Mouse (Mus musculus) CH12.LX (cell line): Measurements from ENCODE around the gene Zscan5b. TPM values are rescaled to one million over a fixed set of nuclear protein-coding genes. Genes with fewer than 3 reads are reported as not detected.
"Not testable (repeated sequence)": the region's sequence is repeated elsewhere in the genome, so short reads cannot be mapped to it uniquely, and the experiment has no call there.

ENCODE experiments used
- DNase-seq: peaks from one replicate; pipeline ENCODE4 v3.0.0-alpha.2; 2013; ENCODE audit errors: extremely low read depth
- H3K27ac ChIP-seq: 2 replicates; pipeline ENCODE4 v1.5.1; 2012; ENCODE audit warnings: low read depth, mild to moderate bottlenecking, control low read depth, moderate library complexity; ENCODE audit not compliant: insufficient read depth
- H3K27me3 ChIP-seq: replicated peaks from 2 replicates; pipeline ENCODE3; 2012; ENCODE audit warnings: inconsistent platforms
- H3K36me3 ChIP-seq, 2 experiments: replicated peaks in 1 of 2; 2 replicates each; pipeline versions ENCODE3 to v1.6.1; 2012; ENCODE audit warnings: inconsistent platforms in 1 of 2, low read length in 1 of 2, mild to moderate bottlenecking in 1 of 2, mixed read lengths in 1 of 2, moderate library complexity in 1 of 2; ENCODE audit not compliant: control insufficient read depth in 1 of 2, insufficient read depth in 1 of 2
- H3K4me1 ChIP-seq, 2 experiments: 2 replicates each; pipeline ENCODE4 v1.6.1; 2012; ENCODE audit warnings: inconsistent platforms in 1 of 2, moderate library complexity in 1 of 2; ENCODE audit not compliant: insufficient read depth in 2 of 2, control insufficient read depth in 1 of 2
- H3K4me2 ChIP-seq: 2 replicates; pipeline ENCODE4 v1.6.1; 2012; ENCODE audit warnings: low read depth, mild to moderate bottlenecking, control low read depth; ENCODE audit not compliant: poor library complexity, insufficient read depth, severe bottlenecking
- H3K4me3 ChIP-seq, 3 experiments: fragments of 150-350 bp in 1 of 3; sonication (generic) in 1 of 3; replicated peaks in 1 of 3; 2 replicates each; pipeline versions ENCODE3 to v1.5.1; 2011 to 2012; ENCODE audit warnings: low read depth in 2 of 3, low read length in 2 of 3, mild to moderate bottlenecking in 2 of 3, moderate library complexity in 2 of 3, control low read depth in 1 of 3, improper control_type of control experiment in 1 of 3, inconsistent platforms in 1 of 3, mixed read lengths in 1 of 3; ENCODE audit not compliant: poor library complexity in 1 of 3
- H3K79me2 ChIP-seq: replicated peaks from 2 replicates; pipeline ENCODE4 v1.6.1; 2012; ENCODE audit warnings: mild to moderate bottlenecking, moderate library complexity; ENCODE audit not compliant: control insufficient read depth, poor library complexity, insufficient read depth, severe bottlenecking; ENCODE audit errors: extremely low read depth
- H3K9ac ChIP-seq: 2 replicates; pipeline ENCODE4 v1.6.1; 2012; ENCODE audit warnings: low read depth, mild to moderate bottlenecking, control low read depth, moderate library complexity; ENCODE audit not compliant: insufficient read depth
- H3K9me3 ChIP-seq: replicated peaks from 2 replicates; pipeline ENCODE3; 2012; ENCODE audit warnings: low read length, inconsistent platforms, mixed read lengths
- CTCF ChIP-seq, 2 experiments: IDR thresholded peaks in 1 of 2; conservative IDR thresholded peaks in 1 of 2; 2 replicates each; pipeline ENCODE4 v1.5.1; 2011 to 2012; ENCODE audit warnings: low read depth in 2 of 2, low read length in 2 of 2, improper control_type of control experiment in 1 of 2, inconsistent platforms in 1 of 2, mild to moderate bottlenecking in 1 of 2, moderate library complexity in 1 of 2
- E2F4 ChIP-seq: IDR thresholded peaks from 2 replicates; pipeline ENCODE4 v1.6.1; 2011; ENCODE audit warnings: low read depth, low read length, improper control_type of control experiment; ENCODE audit not compliant: insufficient replicate concordance
- GABPA ChIP-seq: IDR thresholded peaks from 2 replicates; pipeline ENCODE4 v1.6.1; 2012; ENCODE audit warnings: low read depth, low read length, improper control_type of control experiment, inconsistent platforms; ENCODE audit not compliant: insufficient replicate concordance
- HCFC1 ChIP-seq: IDR thresholded peaks from 2 replicates; pipeline ENCODE4 v1.6.1; 2012; ENCODE audit warnings: low read depth, mild to moderate bottlenecking, inconsistent platforms, low read length, improper control_type of control experiment
- JUND ChIP-seq: conservative IDR thresholded peaks from 2 replicates; pipeline ENCODE4 v1.6.1; 2011; ENCODE audit warnings: low read depth, low read length, improper control_type of control experiment
- MEF2A ChIP-seq: IDR thresholded peaks from 2 replicates; pipeline ENCODE4 v1.6.1; 2014; ENCODE audit warnings: low read depth, mild to moderate bottlenecking, inconsistent platforms, low read length, improper control_type of control experiment, borderline replicate concordance
- PAX5 ChIP-seq: IDR thresholded peaks from 2 replicates; pipeline ENCODE4 v1.6.1; 2012; ENCODE audit warnings: low read length, inconsistent platforms, mixed read lengths
- RAD21 ChIP-seq: IDR thresholded peaks from 2 replicates; pipeline ENCODE4 v1.6.1; 2011; ENCODE audit warnings: low read depth, mild to moderate bottlenecking, low read length, improper control_type of control experiment, moderate library complexity
- SIN3A ChIP-seq: IDR thresholded peaks from 2 replicates; pipeline ENCODE4 v1.6.1; 2012; ENCODE audit warnings: low read length, improper control_type of control experiment, inconsistent platforms
- SMC3 ChIP-seq: IDR thresholded peaks from 2 replicates; pipeline ENCODE4 v1.6.1; 2011; ENCODE audit warnings: low read depth, low read length, improper control_type of control experiment
- USF2 ChIP-seq: conservative IDR thresholded peaks from 2 replicates; pipeline ENCODE4 v1.6.1; 2011; ENCODE audit warnings: low read depth, low read length, improper control_type of control experiment
- ZNF384 ChIP-seq: IDR thresholded peaks from 2 replicates; pipeline ENCODE4 v1.6.1; 2012; ENCODE audit warnings: low read depth, low read length, improper control_type of control experiment, inconsistent platforms
- dilution Hi-C: fragments of 300-500 bp; cut with MboI; formaldehyde crosslinking; loops from 2 replicates; pipeline ENCODE4 v1.14.3; 2020; ENCODE audit warnings: low sequenced_read_pairs; ENCODE audit not compliant: extremely low pct_unique_long_range_greater_than_20kb, extremely low pct_ligation_motif_present
- in situ Hi-C: fragments of 300-500 bp; cut with MboI; formaldehyde crosslinking; loops from 3 replicates; pipeline ENCODE4 v1.14.3; 2019; ENCODE audit warnings: low sequenced_read_pairs, low pct_ligation_motif_present, low pct_unique_long_range_greater_than_20kb, mixed read lengths
- polyA plus RNA-seq: library from polyadenylated mRNA; unstranded; fragments of >175 nt; gene quantifications from 2 replicates; pipeline ENCODE4 v1.2.1, GENCODE M21; 2012; ENCODE audit warnings: low read depth; ENCODE audit not compliant: insufficient read length
- total RNA-seq, 2 experiments: library from RNA; depleted of rRNA; stranded (reverse); fragments of 300-350 nt in 1 of 2; fragments of >200 nt in 1 of 2; gene quantifications; 2 replicates each; pipeline ENCODE4 v1.2.3; 2012 to 2014

Zscan5b gene
- total and polyA plus RNA-seq, 3 experiments = not detected

GRCm38 (mm10) chr7:6228491-6228890, 6.4 kb downstream of the Zscan5b start:
- H3K4me3 ChIP-seq, H3K4me1 ChIP-seq, H3K9ac ChIP-seq, H3K4me2 ChIP-seq, dilution Hi-C loops, H3K36me3 ChIP-seq, H3K79me2 ChIP-seq, in situ Hi-C loops, H3K27ac ChIP-seq: not testable (repeated sequence)
- TF ChIP-seq SMC3 = 0 out of 2 replicates have a peak, but pooled peaks have one; percentile 5
- TF ChIP-seq CTCF (conservative IDR thresholded peaks at IDR 0.05 in 1 of 2, IDR thresholded peaks at IDR 0.05 in 1 of 2; ENCODE audit: low read depth in 2 of 2, low read length in 2 of 2) = peak in 1 of 2 experiments; percentile 50; a peak in 2 of 4 replicates
- H3K27me3 ChIP-seq = peaks cover 39% of the 10 kb centered on the region
- DNase-seq = peak; percentile 34
- H3K9me3 ChIP-seq = peaks cover 12% of the 10 kb centered on the region

GRCm38 (mm10) chr7:6239787-6240186, 17.7 kb downstream of the Zscan5b start:
- Histone ChIP-seq H3K4me1 (no peaks in the 10 kb centered on the region), H3K79me2 (no peaks in the 10 kb centered on the region), H3K36me3 (no peaks in the 10 kb centered on the region), H3K9ac (no peak overlapping the region), H3K4me2 (no peak overlapping the region), H3K27ac (no peak overlapping the region), H3K4me3 (no peak overlapping the region), H3K9me3 (no peaks in the 10 kb centered on the region), H3K27me3 (peaks cover 44% of the 10 kb centered on the region)
- in situ Hi-C loops = no loop called here
- no peak for TF ChIP-seq E2F4
- no peak for TF ChIP-seq PAX5
- no peak for TF ChIP-seq USF2
- TF ChIP-seq HCFC1 = no peak
- TF ChIP-seq JUND = no peak
- TF ChIP-seq SIN3A = no peak
- no peak for TF ChIP-seq RAD21
- TF ChIP-seq ZNF384 = no peak
- TF ChIP-seq MEF2A = no peak
- TF ChIP-seq GABPA = no peak
- dilution Hi-C loops = no loop called here
- DNase-seq = no peak

- DNase-seq = peak; percentile 54
- H3K9me3 ChIP-seq, H3K36me3 ChIP-seq, H3K4me1 ChIP-seq, H3K9ac ChIP-seq, H3K27ac ChIP-seq, H3K79me2 ChIP-seq, in situ Hi-C loops, H3K4me2 ChIP-seq, H3K4me3 ChIP-seq, dilution Hi-C loops: not testable (repeated sequence)
- peak; percentile 4 to 69; a peak in 2 of 4 replicates for TF ChIP-seq CTCF (conservative IDR thresholded peaks at IDR 0.05 in 1 of 2, IDR thresholded peaks at IDR 0.05 in 1 of 2; ENCODE audit: low read depth in 2 of 2, low read length in 2 of 2)
- TF ChIP-seq SMC3 = peak; percentile 51
- peak; percentile 49 for TF ChIP-seq RAD21
- peaks cover 46% of the 10 kb centered on the region for H3K27me3 ChIP-seq
Measured at GRCm38 (mm10) chr7:6240841-6241425, 18.9 kb downstream of the Zscan5b start.
